Mouse (Mus musculus) kidney, embryonic 16.5 days (tissue): ENCODE data around the gene Gtf2f2. TPM values are rescaled to one million over a fixed set of nuclear protein-coding genes. Genes with fewer than 3 reads are reported as not detected.
"Not testable (repeated sequence)": the region's sequence is repeated elsewhere in the genome, so short reads cannot be mapped to it uniquely, and the experiment has no call there.

Experiments used
- ATAC-seq: fragments of 200-750 bp; cut with Nextera tagmentation; 2 replicates; pipeline ENCODE4 v1.8.0; 2017; ENCODE audit warnings: moderate TSS enrichment; ENCODE audit not compliant: low FRiP score, low TSS enrichment
- H3K27ac ChIP-seq: fragments of 300-500 bp; sonication (generic); 2 replicates; pipeline ENCODE4 v1.5.1; 2014; ENCODE audit warnings: low read length
- H3K27me3 ChIP-seq: fragments of 300-500 bp; sonication (generic); 2 replicates; pipeline ENCODE4 v1.6.1; 2014; ENCODE audit warnings: low read length, control low read depth, mixed read lengths; ENCODE audit not compliant: insufficient read depth
- H3K36me3 ChIP-seq: fragments of 300-500 bp; sonication (generic); 2 replicates; pipeline ENCODE4 v1.6.1; 2014; ENCODE audit warnings: low read length, control low read depth, mixed read lengths; ENCODE audit not compliant: insufficient read depth
- H3K4me1 ChIP-seq: fragments of 300-500 bp; sonication (generic); 2 replicates; pipeline ENCODE4 v1.6.1; 2014; ENCODE audit warnings: low read length, control low read depth, mixed read lengths; ENCODE audit not compliant: insufficient read depth
- H3K4me2 ChIP-seq: fragments of 300-500 bp; sonication (generic); replicated peaks from 2 replicates; pipeline ENCODE4 v1.6.1; 2014; ENCODE audit warnings: low read depth, low read length
- H3K4me3 ChIP-seq: fragments of 300-500 bp; sonication (generic); 2 replicates; pipeline ENCODE4 v1.5.1; 2014; ENCODE audit warnings: mild to moderate bottlenecking, low read length
- H3K9ac ChIP-seq: fragments of 300-500 bp; sonication (generic); replicated peaks from 2 replicates; pipeline ENCODE4 v1.6.1; 2014; ENCODE audit warnings: low read length
- H3K9me3 ChIP-seq: fragments of 300-500 bp; sonication (generic); 2 replicates; pipeline ENCODE4 v1.6.1; 2016; ENCODE audit warnings: low read length, control low read depth
- WGBS: fragments of 180-500 bp; shearing (Covaris S2); extraction: QIAGEN DNeasy Blood & Tissue Kit; methylation state at CpG from one replicate; pipeline ENCODE4 v1.1.7; 2014; 5-methylcytosine and 5-hydroxymethylcytosine counted together
- polyA plus RNA-seq: library from polyadenylated mRNA; unstranded; fragments of >200 nt; fragmentation: Nextera tagmentation; extraction: Ambion mirVana; gene quantifications from 2 replicates; pipeline ENCODE4 v1.2.1, GENCODE M21; 2015

Gtf2f2 gene
- polyA plus RNA-seq, 1 experiment from 2014 or later: 35.1 TPM

GRCm38 (mm10) chr14:75876320-75877043 is 134.2 kb downstream of the Gtf2f2 start:
- Histone ChIP-seq H3K4me2 (peak overlapping the region; percentile 45), H3K27me3 (no peaks in the 10 kb centered on the region), H3K9me3 (no peaks in the 10 kb centered on the region; the same call in 1 of the 2 replicates), H3K27ac (no peak overlapping the region), H3K4me1 (peaks cover 1% of the 10 kb centered on the region), H3K36me3 (no peaks in the 10 kb centered on the region), H3K9ac (peak overlapping the region; percentile 24; the same call in 1 of the 2 replicates), H3K4me3 (no peak overlapping the region)
- peak; percentile 49; the same call in 1 of the 2 replicates for ATAC-seq
- 10% methylated on average over 21 of the region's 21 CpGs for WGBS

DNA sequence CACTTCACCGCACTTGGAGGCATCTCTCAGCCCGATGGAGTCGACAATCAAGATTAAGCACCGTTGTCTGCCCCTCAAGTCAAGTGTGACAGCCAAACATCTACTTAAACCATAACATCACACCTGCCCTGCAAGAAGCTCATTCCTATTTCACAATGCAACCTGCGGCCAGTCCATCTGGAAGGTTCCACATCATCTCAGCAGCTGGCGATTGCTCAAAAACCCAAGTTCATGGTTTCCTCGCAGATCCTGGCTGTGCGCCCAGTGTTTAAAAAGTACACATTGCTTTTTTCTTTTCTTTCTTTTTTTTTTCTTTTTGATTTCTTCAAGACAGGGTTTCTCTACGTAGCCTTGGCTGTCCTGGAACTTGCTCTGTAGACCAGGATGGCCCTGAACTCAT is 137.1 kb downstream of the Gtf2f2 start:
- no peak overlapping the region for H3K4me3 ChIP-seq
- H3K36me3 ChIP-seq: no peaks in the 10 kb centered on the region
- no peak overlapping the region for H3K4me2 ChIP-seq
- no peaks in the 10 kb centered on the region; the same call in 1 of the 2 replicates for H3K9me3 ChIP-seq
- H3K4me1 ChIP-seq: 0 out of 2 replicates have a peak, but pooled peaks cover 4% of the 10 kb centered on the region
- no peak overlapping the region for H3K9ac ChIP-seq
- H3K27me3 ChIP-seq: no peaks in the 10 kb centered on the region
- no peak for ATAC-seq
- WGBS: 57% methylated on average over 9 of the region's 9 CpGs
- H3K27ac ChIP-seq: no peak overlapping the region

DNA sequence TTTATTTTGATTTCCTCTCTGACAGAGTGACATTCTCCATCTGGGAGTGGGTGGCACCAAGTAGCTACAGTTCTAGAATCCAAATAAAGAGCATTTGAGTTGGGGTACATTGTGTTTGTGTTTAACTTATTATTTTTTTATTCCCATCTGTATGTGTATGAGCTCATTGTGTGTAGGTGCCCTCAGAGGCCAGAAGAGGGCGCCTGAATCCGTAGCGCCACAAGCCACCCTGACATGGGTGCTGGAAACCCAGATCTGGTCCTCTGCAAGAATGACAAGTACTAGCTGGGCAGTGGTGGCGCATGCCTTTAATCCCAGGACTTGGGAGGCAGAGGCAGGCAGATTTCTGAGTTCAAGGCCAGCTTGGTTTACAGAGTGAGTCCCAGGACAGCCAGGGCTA is 138.9 kb downstream of the Gtf2f2 start:
- no peak for ATAC-seq
- Histone ChIP-seq H3K27me3 (no peaks in the 10 kb centered on the region), H3K4me2 (no peak overlapping the region), H3K36me3 (no peaks in the 10 kb centered on the region), H3K27ac (no peak overlapping the region), H3K9me3 (no peaks in the 10 kb centered on the region; the same call in 1 of the 2 replicates), H3K4me3 (no peak overlapping the region), H3K9ac (no peak overlapping the region), H3K4me1 (0 out of 2 replicates have a peak, but pooled peaks cover 4% of the 10 kb centered on the region)
- 95% methylated on average over 4 of the region's 4 CpGs for WGBS

GRCm38 (mm10) chr14:75871111-75871510 is 139.6 kb downstream of the Gtf2f2 start:
- Histone ChIP-seq H3K27ac (no peak overlapping the region), H3K9ac (no peak overlapping the region), H3K9me3 (no peaks in the 10 kb centered on the region; the same call in 1 of the 2 replicates), H3K4me1 (0 out of 2 replicates have a peak, but pooled peaks cover 4% of the 10 kb centered on the region), H3K36me3 (no peaks in the 10 kb centered on the region), H3K27me3 (no peaks in the 10 kb centered on the region), H3K4me2 (0 out of 2 replicates have a peak overlapping the region, but pooled peaks have one; percentile 28), H3K4me3 (no peak overlapping the region)
- 13% methylated on average over 4 of the region's 5 CpGs for WGBS
- ATAC-seq: no peak

DNA sequence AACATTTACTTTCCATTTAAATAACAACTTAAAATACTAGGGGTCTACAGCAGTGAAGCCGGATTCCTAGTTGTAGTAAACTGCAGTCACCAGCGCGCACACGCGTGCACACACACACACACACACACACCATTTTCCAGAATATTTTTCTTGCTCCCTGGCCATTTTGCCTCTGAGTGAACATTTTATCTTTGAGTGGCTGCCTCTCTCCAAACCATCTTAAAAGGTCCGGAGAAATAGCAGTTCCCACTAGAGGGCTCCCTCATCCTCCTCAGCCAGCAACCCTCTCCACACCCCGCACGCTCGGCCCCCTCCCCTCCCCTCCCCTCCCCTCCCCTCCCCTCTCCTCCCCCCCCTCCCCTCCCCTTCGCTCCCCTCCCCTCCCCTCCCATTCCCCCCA is 140.0 kb downstream of the Gtf2f2 start:
- no peak for ATAC-seq
- no peaks in the 10 kb centered on the region for H3K27me3 ChIP-seq

GRCm38 (mm10) chr14:75869769-75870363 is 140.8 kb downstream of the Gtf2f2 start:
- 81% methylated on average over 14 of the region's 14 CpGs for WGBS
- Histone ChIP-seq H3K27ac (no peak overlapping the region), H3K36me3 (no peaks in the 10 kb centered on the region), H3K4me2 (no peak overlapping the region), H3K4me1 (0 out of 2 replicates have a peak, but pooled peaks cover 4% of the 10 kb centered on the region), H3K27me3 (no peaks in the 10 kb centered on the region), H3K4me3 (no peak overlapping the region), H3K9me3 (no peaks in the 10 kb centered on the region; the same call in 1 of the 2 replicates), H3K9ac (no peak overlapping the region)
- no peak for ATAC-seq

More for the DNA sequence above, 140.0 kb downstream of the Gtf2f2 start:
- H3K4me3 ChIP-seq: no peak overlapping the region; the same call in 1 of the 2 replicates
- H3K36me3 ChIP-seq: no peaks in the 10 kb centered on the region
- H3K4me1 ChIP-seq: 0 out of 2 replicates have a peak, but pooled peaks cover 4% of the 10 kb centered on the region
- no peak overlapping the region for H3K27ac ChIP-seq
- peak overlapping the region; percentile 28; the same call in 1 of the 2 replicates for H3K4me2 ChIP-seq
- 16% methylated on average over 9 of the region's 10 CpGs for WGBS
- H3K9ac ChIP-seq: no peak overlapping the region
- H3K9me3 ChIP-seq: no peaks in the 10 kb centered on the region; the same call in 1 of the 2 replicates

- H3K36me3 ChIP-seq, H3K9me3 ChIP-seq, H3K27me3 ChIP-seq, H3K27ac ChIP-seq, ATAC-seq, H3K4me3 ChIP-seq, H3K9ac ChIP-seq, H3K4me2 ChIP-seq: not testable (repeated sequence)
- WGBS: 79% methylated on average over 3 of the region's 3 CpGs
- peaks cover 15% of the 10 kb centered on the region for H3K4me1 ChIP-seq
Observed at GRCm38 (mm10) chr14:75868028-75868427, 142.6 kb downstream of the Gtf2f2 start.

DNA sequence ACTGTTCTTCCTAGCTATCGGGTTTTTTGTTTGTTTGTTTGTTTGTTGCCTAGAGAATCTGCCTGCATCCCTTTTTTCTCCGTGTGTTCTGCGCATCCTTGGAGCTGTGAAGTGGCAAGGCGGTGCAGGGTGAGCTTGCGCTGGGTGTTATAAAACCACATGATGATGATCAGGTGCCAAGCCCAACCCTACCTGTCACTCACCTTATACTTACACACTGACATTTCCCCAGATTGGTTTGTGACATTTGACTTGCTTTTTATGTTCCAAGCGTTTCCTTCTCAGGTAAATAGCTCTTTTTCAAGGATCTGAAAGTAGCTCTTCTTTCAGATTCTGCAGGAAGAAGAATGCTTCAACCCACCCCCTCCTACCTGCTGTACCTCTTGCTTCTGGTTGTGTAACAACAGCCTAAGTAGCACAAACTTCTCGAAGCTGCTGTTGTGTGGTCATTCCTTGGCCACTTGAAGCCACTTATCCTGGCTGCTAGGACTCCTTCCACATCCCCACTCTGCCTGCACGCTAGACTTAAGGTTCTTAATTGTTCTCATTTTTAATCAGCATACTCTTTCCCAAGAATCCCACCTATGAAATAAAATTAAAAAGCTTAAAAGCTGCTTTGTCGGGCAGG is 143.8 kb downstream of the Gtf2f2 start:
- 82% methylated on average over 9 of the region's 9 CpGs for WGBS
- Histone ChIP-seq H3K4me1 (peaks cover 15% of the 10 kb centered on the region), H3K4me3 (no peak overlapping the region), H3K36me3 (no peaks in the 10 kb centered on the region), H3K27me3 (no peaks in the 10 kb centered on the region), H3K9ac (no peak overlapping the region), H3K27ac (no peak overlapping the region), H3K4me2 (no peak overlapping the region), H3K9me3 (peaks cover 5% of the 10 kb centered on the region)
- ATAC-seq: no peak

DNA sequence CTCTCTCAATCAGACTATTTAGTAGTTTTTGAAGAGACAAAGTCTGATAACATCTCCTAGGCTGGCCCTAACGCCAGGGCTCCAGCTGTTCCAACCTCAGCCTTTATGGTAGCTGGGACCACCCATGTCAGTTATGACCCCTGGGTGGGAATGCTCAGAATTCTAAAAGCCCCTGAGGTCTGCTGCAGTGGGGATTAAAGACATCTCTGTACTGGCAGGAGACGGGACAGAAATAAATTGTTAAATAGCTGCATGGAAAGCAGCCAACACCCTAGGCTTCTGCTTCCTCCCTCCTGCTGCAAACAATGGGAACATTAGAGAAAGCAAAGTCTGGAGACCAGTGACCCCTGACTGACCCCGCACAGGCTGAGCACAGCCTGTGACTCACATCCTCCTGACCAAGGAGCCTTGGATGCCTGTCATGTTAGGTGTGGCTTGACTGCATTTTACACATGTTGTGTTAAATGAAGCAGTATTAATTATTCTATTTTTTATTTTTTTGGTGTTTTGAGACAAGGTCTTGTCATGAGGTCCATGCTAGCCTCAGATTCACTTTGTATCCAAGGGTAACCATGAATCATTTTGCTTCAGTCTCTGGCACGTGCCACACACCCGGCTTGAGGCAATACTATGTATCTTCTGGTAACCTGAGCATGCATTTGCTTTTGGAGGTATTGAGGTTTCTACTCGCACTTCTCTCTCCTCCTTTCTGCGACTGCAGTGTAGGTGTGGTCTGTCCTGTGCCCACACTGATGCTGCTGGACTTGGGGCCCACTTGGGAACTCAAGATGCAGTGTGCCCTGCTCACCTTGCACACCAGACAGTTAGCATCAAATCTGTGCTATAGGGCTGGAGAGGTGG is 146.9 kb downstream of the Gtf2f2 start:
- Histone ChIP-seq H3K4me3 (no peak overlapping the region), H3K27ac (peak overlapping the region; percentile 89), H3K4me1 (peaks cover 11% of the 10 kb centered on the region), H3K27me3 (no peaks in the 10 kb centered on the region), H3K36me3 (no peaks in the 10 kb centered on the region), H3K9ac (no peak overlapping the region), H3K4me2 (no peak overlapping the region), H3K9me3 (peaks cover 5% of the 10 kb centered on the region; the same call in 1 of the 2 replicates)
- ATAC-seq: peak; percentile 97
- 6% methylated on average over 7 of the region's 7 CpGs for WGBS
